21 mouse cellular contexts compared by ENCODE assay signal in the genomic region with DNA sequence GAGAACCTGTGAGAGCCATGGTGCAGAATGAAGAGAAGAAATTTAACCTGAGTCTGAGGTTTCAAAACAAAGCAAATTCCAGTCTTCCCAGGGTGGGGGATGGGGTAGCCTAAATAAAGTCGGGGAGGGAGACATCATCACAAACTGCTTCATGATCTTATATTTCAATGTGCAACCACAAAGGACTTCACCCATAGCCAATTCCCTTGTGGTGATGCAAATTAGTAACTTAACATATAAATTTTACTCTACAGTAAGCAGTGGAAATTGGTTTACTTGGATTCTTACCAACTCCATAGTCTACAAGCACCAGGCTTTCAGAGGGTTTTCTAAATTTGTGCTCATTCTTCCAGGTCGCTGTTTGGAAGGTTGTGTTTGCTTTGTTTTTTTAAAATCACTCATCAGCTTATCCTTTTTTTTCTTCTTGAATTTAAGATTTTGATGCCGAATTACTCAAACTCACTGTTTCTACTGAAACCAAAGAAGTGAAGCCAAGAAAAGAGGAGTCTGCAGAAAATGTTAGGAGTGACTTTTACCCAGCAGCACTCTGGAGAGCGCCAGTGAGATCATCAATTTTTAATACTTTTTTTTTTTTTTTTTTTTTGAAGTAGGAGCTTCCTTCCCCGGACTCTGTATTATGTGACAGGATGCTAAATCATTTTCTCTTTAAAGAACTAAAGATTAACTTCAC.
"Had no signal": no experiment of that assay in that cellular context is flagged by ENCODE, and none has a peak within 500 bp of the region (broad histone marks: within the 10 kb centered on the region; RNA-seq: fewer than 3 reads in every experiment).

No protein-coding gene starts in this region.

- H3K27ac ChIP-seq: lung, embryonic 15.5 days; macrophage; neural tube, embryonic 13.5 days; neural tube, embryonic 15.5 days; stomach, embryonic 15.5 days; stomach, postnatal 0 days had no signal

- H3K4me1 ChIP-seq: lung, embryonic 15.5 days; megakaryocyte, embryonic 14.5 days; neural tube, embryonic 13.5 days; neural tube, embryonic 15.5 days; stomach, embryonic 15.5 days had no signal

- H3K4me2 ChIP-seq: lung, embryonic 15.5 days; midbrain, embryonic 11.5 days; neural tube, embryonic 13.5 days; neural tube, embryonic 15.5 days; stomach, embryonic 15.5 days had no signal

- DNase-seq: liver, postnatal 0 days; lung, adult 2 months; lung, postnatal 14 days; lung, postnatal 36 days; right cerebral cortex, adult 18-20 months; right cerebral cortex, postnatal 25 days; right cerebral cortex, postnatal 4 days; thymus, adult 2 months; thymus, postnatal 25 days; thymus, postnatal 4 days had no signal

- H3K9me3 ChIP-seq: lung, embryonic 15.5 days; megakaryocyte, embryonic 14.5 days; neural tube, embryonic 13.5 days; neural tube, embryonic 15.5 days; stomach, embryonic 15.5 days had no signal

- H3K9ac ChIP-seq: liver, postnatal 0 days; lung, embryonic 15.5 days; neural tube, embryonic 13.5 days; neural tube, embryonic 15.5 days; stomach, embryonic 15.5 days had no signal

- ATAC-seq: liver, postnatal 0 days; lung, postnatal 0 days; midbrain, embryonic 16.5 days had no signal

- H3K27me3 ChIP-seq: lung, embryonic 15.5 days; megakaryocyte, embryonic 14.5 days; neural tube, embryonic 13.5 days; neural tube, embryonic 15.5 days; stomach, embryonic 15.5 days had no signal

- H3K4me3 ChIP-seq: lung, embryonic 15.5 days; megakaryocyte, embryonic 14.5 days; myocyte; neural tube, embryonic 13.5 days; neural tube, embryonic 15.5 days; stomach, embryonic 15.5 days had no signal

- H3K36me3 ChIP-seq: lung, embryonic 15.5 days; neural tube, embryonic 13.5 days; neural tube, embryonic 15.5 days; stomach, embryonic 15.5 days had no signal
